Mouse (Mus musculus) kidney, postnatal 4 days (tissue): ENCODE results near the gene Tex46.

Experiments used
- DNase-seq, 2 experiments: peaks; one replicate each; pipeline ENCODE4 v3.0.0; 2021; ENCODE audit warnings: mixed read lengths in 2 of 2

The Tex46 gene

DNA sequence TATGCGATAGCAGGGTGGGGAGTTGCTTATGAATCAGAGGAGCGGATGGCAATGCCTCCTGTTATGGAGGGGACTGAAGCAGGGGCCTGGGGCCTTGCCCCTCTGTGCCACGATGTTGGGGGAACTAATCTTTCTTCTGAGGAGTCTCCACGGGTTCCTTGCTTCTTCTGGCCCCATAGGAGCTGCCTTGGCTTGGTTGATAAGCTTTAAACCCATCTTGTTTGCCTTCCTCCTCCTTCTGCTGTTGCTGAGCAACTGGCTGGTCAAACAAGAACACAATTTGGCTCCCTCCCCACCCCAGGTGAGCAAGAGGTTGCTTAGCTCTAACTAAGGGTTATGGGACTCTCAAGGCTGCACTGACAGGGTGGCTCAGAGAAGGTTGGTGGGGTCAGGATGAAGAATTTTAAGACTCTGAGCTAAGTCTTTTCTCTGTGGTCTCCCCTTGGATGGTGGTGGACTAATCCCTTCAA is at the start of gene Tex46:
Tex46 (plus strand) TSS at position 51 of the 470 bp plus-strand sequence.
- DNase-seq = no peak

DNA sequence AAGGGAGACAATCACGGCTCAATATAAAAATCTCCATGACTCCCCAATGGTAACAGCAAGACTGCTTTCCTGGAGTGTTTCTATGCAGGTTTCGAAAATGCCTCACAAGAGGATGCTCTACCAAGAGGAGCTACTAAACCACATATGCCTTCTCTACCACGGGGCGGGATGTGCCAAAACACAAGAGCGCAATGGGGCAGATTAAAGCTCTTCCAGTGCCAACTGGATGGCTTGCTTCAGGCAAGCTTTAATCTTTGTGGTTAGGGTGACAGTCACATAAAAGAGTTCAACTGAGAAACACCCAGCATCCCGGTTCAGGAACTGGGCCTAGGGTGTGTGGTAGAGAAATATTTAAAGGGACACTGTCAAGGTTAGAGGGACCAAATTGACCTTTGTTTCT is 47.5 kb upstream of the Tex46 start:
- DNase-seq = no peak

DNA sequence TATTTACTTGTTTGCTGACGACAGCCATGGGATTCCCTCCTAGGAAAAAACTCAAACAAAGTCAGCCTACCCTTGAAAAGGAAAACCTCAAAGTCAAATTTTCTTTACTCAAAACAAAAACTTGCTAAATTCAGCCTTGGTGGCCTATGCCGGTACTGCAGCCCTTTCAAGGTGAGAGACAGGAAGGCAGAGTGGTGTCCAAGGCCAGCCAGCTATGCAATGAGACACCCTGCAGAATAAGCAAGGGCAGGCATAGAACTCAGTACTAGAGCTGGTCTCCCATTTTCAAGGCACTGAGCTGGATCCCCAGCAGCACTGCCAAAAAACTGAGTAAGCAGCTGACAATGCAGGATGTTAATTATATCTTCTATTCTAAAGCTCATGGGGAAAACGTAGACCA is 41.6 kb upstream of the Tex46 start:
- DNase-seq = peak; percentile 18 to 24

DNA sequence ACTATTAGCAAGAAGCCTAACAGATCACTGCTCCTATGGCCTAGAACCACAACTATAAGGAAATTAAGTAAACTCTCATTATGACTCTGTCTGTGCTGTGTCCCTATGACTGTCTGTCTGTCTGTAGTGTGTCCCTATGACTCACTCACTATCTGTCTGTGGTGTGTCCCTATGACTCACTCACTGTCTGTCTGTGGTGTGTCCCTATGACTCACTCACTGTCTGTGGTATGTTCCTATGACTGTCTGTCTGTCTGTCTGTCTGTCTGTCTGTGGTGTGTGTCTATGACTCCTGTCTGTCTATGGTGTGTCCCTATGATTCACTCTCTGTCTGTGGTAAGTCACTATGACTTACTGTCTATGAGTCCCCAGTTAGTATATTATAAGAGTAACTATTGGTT is 40.2 kb upstream of the Tex46 start:
- no peak for DNase-seq

DNA sequence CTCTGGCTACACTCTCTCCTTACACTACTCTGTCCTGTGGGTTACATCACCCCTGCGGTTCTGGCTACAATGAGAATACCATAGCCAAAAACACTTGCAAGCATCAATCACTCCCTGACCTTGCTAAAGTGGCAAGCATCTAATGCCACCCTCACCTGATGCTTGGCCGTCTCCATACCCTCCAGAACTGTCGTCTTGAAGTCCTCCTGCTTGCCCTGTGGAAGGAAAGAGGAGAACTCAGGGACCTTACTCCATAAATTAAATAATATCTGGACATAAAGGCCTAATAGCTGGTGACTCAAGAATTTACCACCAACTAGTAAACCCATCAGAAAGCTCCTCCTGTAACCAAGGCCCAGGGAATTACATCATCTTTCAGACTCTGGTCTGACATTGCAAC is 28.4 kb upstream of the Tex46 start:
- no peak for DNase-seq

DNA sequence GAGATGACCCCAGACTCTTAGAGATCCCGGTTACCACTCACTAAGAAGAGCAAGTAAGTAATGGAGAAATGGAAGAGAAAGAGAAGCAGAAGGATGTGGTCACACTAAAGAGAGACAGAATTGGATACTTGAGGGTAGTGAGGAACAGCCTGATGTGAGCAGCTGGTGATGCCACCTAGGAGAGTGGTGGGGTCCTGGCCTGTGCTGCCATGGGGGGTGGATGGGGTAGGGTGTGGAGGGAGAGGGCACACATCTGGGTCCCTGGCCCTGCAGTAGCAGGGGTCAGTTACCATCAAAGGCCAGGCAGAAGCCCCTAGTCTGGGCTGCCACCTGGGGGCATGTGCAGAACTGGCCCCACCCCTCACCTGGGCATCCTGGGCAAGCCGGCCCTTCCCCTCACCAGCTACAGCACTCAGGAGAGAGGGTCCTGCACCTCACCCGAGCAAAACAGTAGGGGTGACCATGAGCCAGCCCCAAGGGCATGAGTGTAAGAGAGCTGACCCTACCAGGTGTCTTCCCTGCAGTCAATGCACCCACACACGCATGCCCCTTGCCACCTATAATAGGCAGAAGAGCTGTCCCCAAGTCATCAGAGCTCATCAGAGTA is 22.9 kb upstream of the Tex46 start:
- no peak for DNase-seq

DNA sequence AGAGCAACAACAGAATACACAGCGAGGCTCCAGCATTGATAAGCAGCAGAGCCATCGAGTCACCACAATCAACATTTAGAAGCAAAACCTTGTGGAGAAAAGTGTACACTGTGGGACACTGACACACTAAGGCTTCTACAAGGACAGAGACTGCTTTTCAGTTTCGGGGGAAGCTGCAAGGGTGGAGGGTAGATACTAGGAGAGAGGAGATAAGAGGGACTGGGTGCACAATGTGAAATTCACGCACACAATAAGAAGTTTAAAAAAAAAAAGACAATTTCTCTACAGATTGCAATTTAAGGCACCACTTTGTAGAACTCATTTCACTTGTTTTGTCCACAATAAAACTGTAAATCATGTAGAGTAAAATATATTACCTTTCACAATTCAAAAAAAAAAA is 22.2 kb upstream of the Tex46 start:
- no peak for DNase-seq

DNA sequence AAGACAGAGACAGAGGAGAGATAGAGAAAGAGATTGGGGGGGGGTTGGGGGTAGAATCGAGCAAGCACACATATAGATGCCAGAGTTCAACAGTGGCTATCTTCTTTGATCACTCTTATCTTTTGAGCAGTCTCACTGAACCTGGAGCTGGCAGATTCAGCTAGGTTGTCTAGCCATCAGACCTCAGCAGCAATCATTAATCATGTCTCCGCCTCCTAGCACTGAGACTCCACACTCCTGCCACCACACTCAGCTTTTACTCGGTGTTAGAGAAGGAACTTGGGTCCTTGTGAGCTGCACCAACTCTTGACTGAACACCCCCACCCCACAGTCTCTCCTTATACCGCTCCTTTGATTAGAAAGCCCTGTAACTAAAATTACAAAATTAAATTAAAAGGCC is 18.1 kb upstream of the Tex46 start:
- no peak for DNase-seq

DNA sequence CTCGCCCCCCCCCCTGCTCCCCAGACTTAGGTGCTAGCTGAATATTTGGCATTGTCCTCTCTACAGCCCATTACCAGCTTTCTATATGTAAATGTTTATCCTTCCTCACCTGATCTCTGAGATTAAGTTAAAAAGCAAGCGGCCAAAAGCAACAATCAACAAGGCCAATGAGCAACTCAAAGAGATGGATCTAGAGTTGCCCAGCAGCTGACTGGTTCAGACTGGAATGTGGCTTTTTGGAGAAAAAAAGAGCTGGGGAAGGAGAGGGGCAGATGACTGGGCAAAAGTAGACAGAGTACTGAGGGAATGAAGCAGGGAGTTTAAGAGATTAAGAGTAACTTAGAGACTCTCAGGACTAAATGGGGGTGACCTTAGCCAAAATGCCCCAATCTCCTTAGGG is 16.2 kb upstream of the Tex46 start:
- DNase-seq = no peak

DNA sequence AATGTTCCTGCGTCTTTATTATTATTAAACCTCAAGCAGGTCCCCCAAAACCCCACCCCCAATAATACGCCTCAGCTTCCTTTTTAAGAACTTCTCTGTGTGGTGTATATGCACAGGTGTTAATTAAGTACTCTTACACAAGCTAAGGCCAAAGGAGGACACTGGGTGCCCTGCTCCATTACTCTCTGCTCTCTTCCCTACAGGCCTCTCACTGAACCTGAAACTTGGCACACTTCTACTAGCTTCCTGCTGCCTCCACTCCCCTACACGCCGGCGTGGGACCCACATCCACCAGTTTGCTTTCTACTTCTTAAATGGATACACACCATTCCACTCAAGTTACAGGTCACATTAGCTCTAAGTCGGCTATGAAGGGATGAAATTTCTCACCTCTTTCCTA is 15.0 kb upstream of the Tex46 start:
- peak; percentile 41 to 57 for DNase-seq

DNA sequence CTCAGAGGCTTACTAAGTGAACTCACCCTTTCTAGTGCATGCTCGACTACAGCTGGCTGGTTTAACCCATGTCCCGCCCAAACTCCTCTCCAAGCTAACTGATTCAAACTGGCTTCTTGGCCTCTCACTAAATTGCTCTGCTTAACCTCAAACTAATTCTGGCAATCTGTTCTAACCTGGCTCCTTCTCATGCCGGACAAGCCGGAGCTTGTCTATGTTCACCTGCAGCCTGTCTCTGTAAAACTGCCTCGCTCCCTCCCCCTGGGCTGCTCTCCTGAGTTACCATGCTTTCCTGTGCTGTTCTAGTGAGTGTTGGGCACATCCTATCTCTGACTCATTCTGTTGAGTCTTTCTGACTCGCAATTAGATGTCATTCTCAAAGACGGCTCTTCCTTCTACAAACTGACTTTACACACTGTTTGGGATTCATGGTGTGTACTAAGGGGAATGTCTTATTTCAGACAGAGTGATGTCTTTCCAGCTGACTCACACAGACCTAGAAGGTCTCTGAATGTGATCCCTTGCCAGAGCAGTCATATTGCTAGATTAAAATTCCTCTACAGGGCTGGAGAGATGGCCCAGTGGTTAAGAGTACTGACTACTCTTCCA is 11.9 kb upstream of the Tex46 start:
- no peak for DNase-seq

DNA sequence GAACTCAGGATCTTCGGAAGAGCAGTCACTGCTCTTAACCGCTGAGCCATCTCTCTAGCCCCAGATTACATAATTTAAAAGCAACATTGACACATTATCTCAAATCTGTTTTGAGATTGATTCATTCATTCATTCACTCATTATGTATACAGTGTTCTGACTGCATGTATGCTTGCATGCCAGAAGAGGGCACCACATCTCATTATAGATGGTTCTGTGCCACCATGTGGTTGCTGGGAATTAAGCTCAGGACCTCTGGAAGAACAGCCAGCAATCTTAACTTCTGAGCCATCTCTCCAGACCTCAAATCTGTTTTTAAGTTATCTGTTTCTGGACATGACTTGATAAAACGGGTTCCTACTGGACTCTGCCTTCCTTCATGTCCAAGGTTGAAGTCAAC is 10.4 kb upstream of the Tex46 start:
- DNase-seq = no peak

DNA sequence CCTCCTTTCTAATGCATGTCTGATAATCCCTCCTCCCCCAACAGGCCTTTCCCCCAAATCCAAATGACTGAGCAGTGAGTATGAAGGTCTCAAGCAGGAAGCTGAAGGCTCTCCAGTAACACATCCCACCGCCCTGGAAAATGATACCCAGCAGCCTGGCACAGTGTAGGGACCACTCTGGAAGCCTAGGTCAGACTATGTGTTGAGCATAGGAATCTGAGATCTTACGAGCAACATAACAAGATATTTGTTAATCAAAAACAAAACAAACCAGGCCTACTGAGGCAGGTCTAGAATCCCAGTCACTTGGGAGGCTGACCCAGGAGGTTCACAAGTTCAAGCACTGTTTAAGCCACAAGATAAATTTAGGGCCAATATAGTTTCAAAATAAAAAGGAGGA is 9.7 kb upstream of the Tex46 start:
- no peak for DNase-seq

DNA sequence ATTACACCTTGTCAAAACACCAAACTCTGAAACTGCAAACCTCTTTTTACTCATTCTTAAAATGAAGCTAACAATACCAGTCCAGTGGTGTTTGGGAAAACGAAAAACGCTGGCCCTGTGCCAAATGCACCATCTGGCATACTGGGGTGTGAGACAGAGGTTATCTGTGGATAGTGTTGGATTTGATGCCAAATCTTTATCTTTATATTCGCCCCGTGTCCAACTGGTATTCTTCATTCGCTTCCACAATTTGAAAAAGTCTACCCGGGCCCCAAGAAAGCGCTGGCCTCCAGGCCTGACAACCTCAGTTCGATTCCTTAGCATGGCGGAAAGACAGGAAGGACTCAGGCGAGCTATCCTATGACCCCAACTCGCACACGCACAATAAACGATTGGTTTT is 8.8 kb upstream of the Tex46 start:
- peak; percentile 78 to 83 for DNase-seq

DNA sequence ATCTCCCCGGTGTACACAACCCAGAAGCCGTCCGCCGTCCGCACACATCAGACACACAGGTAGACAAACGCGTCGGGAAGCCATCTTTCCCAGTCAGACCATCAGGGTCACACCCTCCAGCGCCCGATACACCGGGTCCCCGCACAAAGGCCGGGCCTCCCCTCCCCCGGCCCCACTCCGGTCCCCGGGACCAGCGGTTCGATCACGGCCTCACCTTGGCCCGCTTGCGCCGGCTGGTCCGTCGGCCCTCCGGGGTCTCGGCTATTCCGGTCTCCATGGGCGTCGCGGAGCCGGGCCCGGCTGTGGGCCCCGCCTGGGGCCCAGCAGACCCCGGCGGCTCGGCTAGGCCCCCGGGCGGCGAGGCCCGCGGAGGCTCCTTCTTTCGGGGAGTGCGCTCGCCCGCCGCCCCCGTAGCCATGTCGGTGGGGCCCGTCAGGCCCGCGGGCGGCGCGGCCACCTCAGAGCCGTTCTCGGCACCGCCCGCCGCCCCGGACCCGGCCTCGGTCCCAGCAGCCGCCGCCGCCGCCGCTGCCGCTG is 8.2 kb upstream of the Tex46 start:
- peak; percentile 55 to 72 for DNase-seq

DNA sequence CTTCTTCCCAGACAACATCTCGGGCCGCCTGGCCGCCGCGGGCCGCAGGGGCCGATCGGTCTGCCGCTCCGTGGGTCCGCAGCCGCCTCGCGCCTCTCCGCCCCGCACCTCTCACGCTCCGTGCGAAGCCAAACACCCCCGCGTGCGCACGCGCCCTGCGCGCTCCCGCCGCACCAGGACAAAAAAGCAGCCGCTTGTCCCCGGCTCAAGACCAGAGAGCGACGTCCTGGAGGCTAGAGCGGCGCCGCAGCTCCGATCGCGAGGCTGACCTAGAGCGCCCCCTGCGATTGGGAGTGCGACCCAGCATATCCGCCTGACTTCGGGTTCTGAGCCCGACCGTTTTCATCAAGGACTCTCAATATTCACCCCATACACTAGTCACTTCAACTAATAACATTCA is 7.7 kb upstream of the Tex46 start, which contains the start of gene Kdm1a:
Kdm1a (minus strand) TSS at position 156 of the 400 bp plus-strand sequence.
- DNase-seq = peak; percentile 98 to 99

DNA sequence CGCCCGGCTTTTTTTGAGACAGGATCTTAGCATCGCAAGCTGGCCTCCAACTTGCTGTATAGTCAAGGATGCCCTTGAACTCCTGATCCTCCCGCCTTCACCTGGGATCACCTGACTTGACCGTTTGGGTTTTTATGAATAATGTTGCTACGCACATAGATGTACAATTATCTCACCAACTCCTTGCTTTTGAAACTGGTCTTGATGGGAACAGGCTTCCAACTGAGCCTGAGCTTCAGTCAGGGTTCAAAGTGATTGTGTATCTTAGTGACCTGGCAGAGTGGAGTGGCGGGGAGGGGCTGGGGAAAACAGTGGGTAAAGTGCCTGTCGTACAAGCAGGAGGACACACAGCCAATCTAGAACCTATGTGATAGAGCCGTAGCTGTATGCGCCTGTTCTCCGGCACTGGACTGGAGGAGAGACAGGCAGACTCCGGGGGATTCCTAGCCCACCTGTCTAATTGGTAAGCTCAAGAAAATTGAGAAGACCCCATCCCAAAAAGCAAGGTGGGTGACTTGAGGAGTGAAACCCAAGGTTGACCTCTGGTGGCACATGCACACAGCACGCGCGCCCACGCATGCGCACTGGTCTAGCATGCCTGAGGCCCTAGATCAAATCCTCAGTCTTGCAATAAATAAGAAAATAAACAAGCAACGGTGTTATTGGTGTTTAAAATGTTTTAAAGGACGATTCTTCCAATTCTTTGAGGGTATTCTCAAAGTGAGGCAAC is 4.3 kb upstream of the Tex46 start:
- DNase-seq = no peak

DNA sequence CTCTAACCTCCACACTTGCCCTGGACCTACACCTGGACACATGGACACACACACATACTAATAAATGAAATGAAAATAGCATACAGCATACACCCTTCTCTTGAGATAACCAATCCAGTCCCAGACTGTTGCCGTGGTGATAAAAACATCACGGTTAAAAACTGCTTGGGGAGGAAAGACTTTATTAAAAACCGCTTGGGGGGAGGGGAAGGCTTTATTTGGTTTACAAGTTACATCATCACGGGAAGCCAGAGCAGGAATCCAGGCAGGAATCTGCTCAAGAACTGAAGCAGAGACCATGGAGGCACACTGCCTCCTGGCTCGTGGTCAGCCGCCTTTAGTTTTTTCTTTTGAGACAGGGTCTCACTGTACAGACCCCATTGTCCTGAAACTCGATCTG is 3.4 kb downstream of the Tex46 start:
- DNase-seq = no peak

DNA sequence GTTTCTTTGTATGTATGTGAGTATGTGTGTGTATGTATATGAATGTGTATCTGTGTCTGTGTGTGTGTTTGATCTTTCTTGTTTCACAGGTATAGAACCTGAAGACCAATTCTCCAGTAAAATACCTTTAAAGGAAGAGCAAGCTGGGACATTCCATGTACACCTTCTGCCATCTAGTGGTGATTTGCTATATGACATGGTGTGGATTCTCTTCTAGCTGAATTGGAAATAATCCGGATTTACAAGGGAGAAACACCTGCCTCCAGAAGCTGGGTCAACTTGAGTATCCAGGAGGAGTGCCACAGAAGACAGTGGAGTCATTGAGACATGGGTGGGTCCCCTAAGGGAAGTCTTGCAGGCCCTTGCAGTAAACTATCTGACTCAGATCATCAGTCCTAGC is 11.1 kb downstream of the Tex46 start:
- DNase-seq = peak in 1 of 2 experiments; percentile 26

DNA sequence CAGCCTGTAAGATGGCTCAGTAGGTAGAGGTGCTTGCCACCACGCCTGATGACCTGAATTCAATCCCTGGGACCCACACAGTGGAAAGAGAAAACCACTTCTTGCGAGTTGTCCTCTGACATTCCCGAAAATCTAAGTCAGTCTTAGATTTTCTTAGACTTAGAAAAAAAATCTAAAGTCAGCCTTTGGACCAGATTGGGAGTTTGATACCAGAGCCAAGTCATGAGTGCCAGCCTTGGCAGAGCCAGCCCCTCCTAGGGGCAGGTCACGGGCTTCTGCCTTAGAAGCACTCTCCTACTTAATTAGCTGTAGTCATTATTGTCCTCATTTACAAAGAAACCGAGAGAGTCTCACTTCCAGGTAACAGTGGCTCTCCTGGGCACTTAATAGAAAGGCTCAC is 11.7 kb downstream of the Tex46 start:
- no peak for DNase-seq

DNA sequence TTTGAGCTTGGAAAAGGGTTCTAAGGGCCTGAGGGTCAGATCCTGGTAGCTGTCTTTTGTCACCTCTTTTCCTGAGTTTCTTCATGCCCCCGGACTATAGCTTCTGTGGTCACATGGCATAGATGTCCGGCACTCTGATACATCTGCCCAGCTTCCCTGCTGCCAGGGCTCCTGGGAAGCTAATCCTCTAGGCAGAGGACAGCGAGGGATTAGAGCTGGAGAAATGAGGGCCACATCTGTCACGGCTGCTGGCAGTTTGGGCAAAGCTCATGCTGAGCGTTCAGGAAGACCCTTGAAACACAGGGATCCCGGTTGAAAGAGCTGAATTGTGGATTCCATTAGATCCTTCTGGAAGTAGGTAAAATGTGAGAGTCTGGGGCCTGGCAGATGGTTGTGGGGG is 12.2 kb downstream of the Tex46 start, which contains the start of gene Lactbl1:
Lactbl1 (plus strand) TSS at position 234 of the 400 bp plus-strand sequence.
- no peak for DNase-seq

DNA sequence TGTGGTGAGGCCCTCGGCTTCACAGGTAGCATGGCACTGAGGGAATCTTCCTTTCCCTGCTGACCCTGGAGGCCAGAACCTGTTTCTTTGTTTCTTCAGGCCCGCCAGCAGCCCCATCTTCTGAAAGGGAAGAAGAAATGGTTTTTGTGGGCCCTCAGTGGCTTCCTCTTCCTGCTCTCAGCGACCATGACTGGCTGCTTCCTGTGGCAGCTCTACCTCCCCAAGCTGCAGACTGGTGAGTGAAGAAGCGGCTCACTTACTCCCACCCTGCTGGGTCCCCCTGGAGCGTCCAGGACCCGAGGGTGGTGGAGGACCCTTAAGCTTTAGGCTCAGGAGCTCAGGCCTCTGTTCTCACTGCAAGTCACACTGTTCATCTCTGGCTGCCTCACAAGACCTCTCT is 16.4 kb downstream of the Tex46 start:
- no peak for DNase-seq

DNA sequence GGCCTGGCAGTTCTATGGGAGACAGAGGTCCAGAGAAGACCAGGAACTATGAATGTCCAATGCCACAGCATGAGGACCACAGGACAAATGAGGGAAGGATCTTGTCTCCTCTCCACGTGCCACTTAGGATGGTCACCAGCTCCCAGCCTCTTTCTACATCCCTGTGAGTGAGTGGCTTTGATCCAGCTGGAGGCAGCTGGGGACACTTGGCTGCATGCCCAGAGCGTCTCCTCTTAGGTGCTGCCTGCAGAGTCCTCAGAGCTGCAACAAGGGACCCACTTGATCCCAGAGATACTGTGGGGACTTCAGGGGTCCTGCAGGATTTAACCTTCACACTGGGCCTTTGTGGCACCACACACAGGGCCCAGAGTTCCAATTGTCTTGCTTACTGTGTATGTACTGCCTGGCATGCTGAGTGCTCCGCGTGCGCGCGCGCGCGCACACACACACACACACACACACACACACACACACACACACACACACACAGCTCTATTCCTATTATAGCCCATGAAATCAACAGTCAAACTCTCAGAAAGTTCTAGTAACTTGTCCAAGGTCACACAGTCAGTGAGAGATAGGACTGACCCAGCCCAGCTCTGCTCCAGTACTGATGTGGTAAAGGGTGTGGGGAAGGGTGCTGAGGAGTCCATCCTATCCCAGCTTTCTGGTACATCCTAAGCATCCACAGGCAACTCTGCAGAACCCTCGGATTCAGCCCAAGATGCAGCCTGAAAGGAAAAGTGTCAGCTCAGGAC is 21.2 kb downstream of the Tex46 start:
- peak; percentile 37 to 58 for DNase-seq
